Mouse (Mus musculus) liver, postnatal 0 days (tissue): Measurements from ENCODE around the gene Pgc. TPM values are rescaled to one million over a fixed set of nuclear protein-coding genes. Genes with fewer than 3 reads are reported as not detected.

ENCODE experiments used
- ATAC-seq: fragments of 200-750 bp; cut with Nextera tagmentation; 2 replicates; pipeline ENCODE4 v1.8.0; 2017; ENCODE audit warnings: mild to moderate bottlenecking, moderate library complexity
- DNase-seq: peaks from one replicate; pipeline ENCODE4 v3.0.0-alpha.2; 2016
- H3K27ac ChIP-seq: fragments of 300-500 bp; sonication (generic); 2 replicates; pipeline ENCODE4 v1.5.1; 2014; ENCODE audit warnings: antibody characterized with exemption, moderate library complexity, mild to moderate bottlenecking, low read depth
- H3K27me3 ChIP-seq: fragments of 300-500 bp; sonication (generic); 2 replicates; pipeline ENCODE4 v1.6.1; 2014; ENCODE audit warnings: low read length, control low read depth, mixed read lengths; ENCODE audit not compliant: insufficient read depth
- H3K36me3 ChIP-seq: fragments of 300-500 bp; sonication (generic); replicated peaks from 2 replicates; pipeline ENCODE4 v1.6.1; 2014; ENCODE audit warnings: mild to moderate bottlenecking, control low read depth, low read length, moderate library complexity, mixed read lengths; ENCODE audit not compliant: insufficient read depth
- H3K4me1 ChIP-seq: fragments of 300-500 bp; sonication (generic); 2 replicates; pipeline ENCODE4 v1.6.1; 2014; ENCODE audit warnings: antibody characterized with exemption, mild to moderate bottlenecking, control low read depth; ENCODE audit not compliant: insufficient read depth
- H3K4me2 ChIP-seq: fragments of 300-500 bp; sonication (generic); 2 replicates; pipeline ENCODE4 v1.6.1; 2014; ENCODE audit warnings: low read depth, mild to moderate bottlenecking, low read length, moderate library complexity, mixed read lengths
- H3K4me3 ChIP-seq: fragments of 300-500 bp; sonication (generic); 2 replicates; pipeline ENCODE4 v1.5.1; 2014; ENCODE audit warnings: low read depth, low read length
- H3K9ac ChIP-seq: fragments of 300-500 bp; sonication (generic); replicated peaks from 2 replicates; pipeline ENCODE4 v1.6.1; 2014; ENCODE audit warnings: mild to moderate bottlenecking, moderate library complexity
- H3K9me3 ChIP-seq: fragments of 300-500 bp; sonication (generic); 2 replicates; pipeline ENCODE4 v1.6.1; 2016; ENCODE audit warnings: mild to moderate bottlenecking, control low read depth, low read length, mixed read lengths
- CTCF ChIP-seq: sonication (generic); IDR thresholded peaks from 2 replicates; pipeline ENCODE4 v1.5.1; 2016; ENCODE audit warnings: antibody characterized with exemption, low read depth
- EP300 ChIP-seq: IDR thresholded peaks from 2 replicates; pipeline ENCODE4 v1.6.1; 2016; ENCODE audit warnings: antibody characterized with exemption, low read depth, mild to moderate bottlenecking
- WGBS: fragments of 180-500 bp; shearing (Covaris S2); extraction: QIAGEN DNeasy Blood & Tissue Kit; methylation state at CpG from one replicate; pipeline ENCODE4 v1.1.7; 2014; ENCODE audit not compliant: insufficient replicate concordance; 5-methylcytosine and 5-hydroxymethylcytosine counted together
- polyA plus RNA-seq: library from polyadenylated mRNA; unstranded; fragments of >200 nt; fragmentation: Nextera tagmentation; extraction: Ambion mirVana; gene quantifications from 2 replicates; pipeline ENCODE4 v1.2.1, GENCODE M21; 2015

Gene Pgc
- polyA plus RNA-seq, 1 experiment from 2014 or later = 0.15 TPM

DNA sequence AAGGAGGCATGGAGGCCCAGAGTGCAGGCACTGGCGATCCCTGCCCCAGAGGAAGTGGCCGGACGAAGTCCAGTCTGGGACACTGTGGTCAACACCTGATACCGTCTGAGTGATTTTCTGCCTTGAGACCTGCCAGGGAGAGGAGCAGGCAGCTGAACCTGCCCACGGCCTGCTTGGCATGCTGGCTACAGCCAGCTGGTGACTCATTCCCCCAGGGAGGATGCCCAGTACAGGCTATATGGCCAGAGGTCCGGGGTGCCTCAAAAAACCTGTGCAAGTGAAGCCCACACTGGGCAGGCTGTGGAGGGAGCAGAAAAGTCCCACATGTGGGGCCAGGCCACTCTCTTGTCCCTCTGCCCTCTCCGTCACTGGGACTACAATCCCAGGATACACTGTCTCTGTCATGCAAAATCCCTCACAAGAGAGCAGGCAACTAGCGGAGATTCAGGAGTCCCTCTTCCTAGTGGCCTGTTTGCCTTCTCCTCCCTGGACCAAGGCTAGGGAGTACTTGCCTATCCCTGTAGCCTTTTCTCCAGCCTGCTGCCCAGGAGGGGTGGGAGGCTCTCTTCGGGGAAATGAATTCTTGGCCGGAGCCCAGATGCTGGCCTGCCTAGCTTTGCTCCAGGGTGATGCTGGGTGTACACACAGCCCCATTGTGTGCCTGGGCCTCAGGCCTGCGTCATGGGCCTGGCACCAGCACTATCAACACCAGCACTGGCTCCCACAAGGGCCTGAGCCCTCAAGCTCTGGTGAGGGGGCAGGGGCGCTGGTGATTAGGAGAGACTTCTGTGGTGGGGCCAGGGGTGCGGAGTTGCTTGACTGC is 36.1 kb downstream of the Pgc start:
- no peak overlapping the region for H3K4me3 ChIP-seq
- 65% methylated on average over 13 of the region's 13 CpGs for WGBS
- TF ChIP-seq EP300 = no peak
- no peak for TF ChIP-seq CTCF
- H3K9ac ChIP-seq = no peak overlapping the region; the same call in none of the 2 replicates
- no peaks in the 10 kb centered on the region for H3K27me3 ChIP-seq
- H3K4me2 ChIP-seq = no peak overlapping the region
- H3K9me3 ChIP-seq = no peaks in the 10 kb centered on the region
- peak overlapping the region; percentile 72 for H3K27ac ChIP-seq
- H3K36me3 ChIP-seq = no peaks in the 10 kb centered on the region
- H3K4me1 ChIP-seq = peaks cover 26% of the 10 kb centered on the region
- no peak for DNase-seq
- peak; percentile 55 for ATAC-seq

GRCm38 (mm10) chr17:47765986-47766385 is 39.3 kb downstream of the Pgc start:
- Histone ChIP-seq H3K4me1 (peaks cover 26% of the 10 kb centered on the region), H3K9ac (no peak overlapping the region), H3K4me2 (no peak overlapping the region), H3K4me3 (no peak overlapping the region), H3K27ac (peak overlapping the region; percentile 78), H3K27me3 (no peaks in the 10 kb centered on the region), H3K9me3 (no peaks in the 10 kb centered on the region), H3K36me3 (no peaks in the 10 kb centered on the region)
- ATAC-seq = no peak
- TF ChIP-seq EP300 = no peak
- 68% methylated on average over 4 of the region's 4 CpGs for WGBS
- DNase-seq = no peak

- no peaks in the 10 kb centered on the region for H3K9me3 ChIP-seq
- H3K9ac ChIP-seq = no peak overlapping the region
- WGBS = 75% methylated on average over 6 of the region's 6 CpGs
- H3K36me3 ChIP-seq = no peaks in the 10 kb centered on the region
- peak overlapping the region; percentile 78 for H3K27ac ChIP-seq
- peaks cover 26% of the 10 kb centered on the region for H3K4me1 ChIP-seq
- H3K27me3 ChIP-seq = no peaks in the 10 kb centered on the region
- H3K4me2 ChIP-seq = no peak overlapping the region
- TF ChIP-seq CTCF (no peak), EP300 (no peak)
- H3K4me3 ChIP-seq = no peak overlapping the region
- ATAC-seq (peak; percentile 14; the same call in 1 of the 2 replicates), DNase-seq (no peak)
Observed at GRCm38 (mm10) chr17:47766407-47767043, 39.9 kb downstream of the Pgc start.

DNA sequence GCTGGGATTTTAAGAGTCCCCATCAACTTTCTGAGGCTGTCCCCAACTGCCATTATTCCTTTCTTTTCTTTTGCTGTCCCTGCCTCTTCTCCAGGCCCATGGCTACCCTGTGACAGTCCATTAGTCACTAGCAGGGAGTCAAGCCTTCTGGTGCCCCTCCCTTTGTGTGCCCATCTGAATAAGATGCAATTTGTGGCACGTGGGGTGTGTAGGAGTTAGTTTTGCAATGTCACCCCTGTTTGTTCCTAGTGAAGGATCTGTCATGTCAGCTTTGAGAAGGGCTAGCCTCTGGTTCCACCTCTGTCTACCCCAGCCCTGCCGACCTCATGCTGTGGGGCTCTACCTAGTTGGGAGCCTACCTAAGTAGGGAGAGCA is 40.4 kb downstream of the Pgc start:
- Histone ChIP-seq H3K4me3 (no peak overlapping the region), H3K27me3 (no peaks in the 10 kb centered on the region), H3K36me3 (no peaks in the 10 kb centered on the region), H3K27ac (peak overlapping the region; percentile 78), H3K9me3 (peaks cover 4% of the 10 kb centered on the region), H3K9ac (no peak overlapping the region), H3K4me2 (no peak overlapping the region), H3K4me1 (peaks cover 26% of the 10 kb centered on the region)
- ATAC-seq (no peak), DNase-seq (no peak)
- TF ChIP-seq CTCF = no peak
- TF ChIP-seq EP300 = no peak
- 41% methylated on average over 2 of the region's 2 CpGs for WGBS

- TF ChIP-seq CTCF (no peak), EP300 (no peak)
- Histone ChIP-seq H3K9ac (no peak overlapping the region), H3K4me3 (no peak overlapping the region), H3K4me1 (peaks cover 24% of the 10 kb centered on the region), H3K27ac (peak overlapping the region; percentile 84), H3K36me3 (no peaks in the 10 kb centered on the region), H3K4me2 (peak overlapping the region; percentile 44; the same call in 1 of the 2 replicates), H3K27me3 (no peaks in the 10 kb centered on the region), H3K9me3 (peaks cover 9% of the 10 kb centered on the region)
- WGBS = 60% methylated on average over 11 of the region's 17 CpGs
- DNase-seq (peak; percentile 61), ATAC-seq (no peak)
Observed at GRCm38 (mm10) chr17:47767456-47768141, 41.0 kb downstream of the Pgc start.

GRCm38 (mm10) chr17:47768707-47769276 is 42.1 kb downstream of the Pgc start:
- Histone ChIP-seq H3K36me3 (no peaks in the 10 kb centered on the region), H3K27me3 (no peaks in the 10 kb centered on the region), H3K4me3 (no peak overlapping the region), H3K9ac (no peak overlapping the region; the same call in 1 of the 2 replicates), H3K27ac (peak overlapping the region; percentile 84), H3K4me1 (peaks cover 15% of the 10 kb centered on the region), H3K9me3 (peaks cover 9% of the 10 kb centered on the region), H3K4me2 (peak overlapping the region; percentile 44)
- ATAC-seq (peak; percentile 71), DNase-seq (peak; percentile 74)
- 27% methylated on average over 12 of the region's 12 CpGs for WGBS
- TF ChIP-seq CTCF = peak; percentile 66
- no peak for TF ChIP-seq EP300
